Mouse (Mus musculus) erythroblast, embryonic 14.5 days (primary cell): ENCODE data around the gene Plin3. TPM values are rescaled to one million over a fixed set of nuclear protein-coding genes. Genes with fewer than 3 reads are reported as not detected.
A peak's percentile ranks its signal among the peaks of the same experiment; 100 is the strongest.

Experiments used
- H3K27me3 ChIP-seq: 2 replicates; pipeline ENCODE4 v1.6.1; 2012; ENCODE audit warnings: inconsistent platforms; ENCODE audit not compliant: control insufficient read depth
- H3K36me3 ChIP-seq: 2 replicates; pipeline ENCODE4 v1.6.1; 2012; ENCODE audit warnings: mild to moderate bottlenecking, inconsistent platforms; ENCODE audit not compliant: control insufficient read depth
- H3K4me1 ChIP-seq: 2 replicates; pipeline ENCODE4 v1.6.1; 2012; ENCODE audit warnings: inconsistent platforms; ENCODE audit not compliant: control insufficient read depth
- H3K4me3 ChIP-seq: replicated peaks from 2 replicates; pipeline ENCODE3; 2012; ENCODE audit warnings: moderate library complexity, mild to moderate bottlenecking, inconsistent platforms
- H3K9me3 ChIP-seq: 2 replicates; pipeline ENCODE4 v1.6.1; 2012; ENCODE audit warnings: low read length, inconsistent platforms, mixed read lengths; ENCODE audit not compliant: control insufficient read depth
- GATA1 ChIP-seq: IDR thresholded peaks from 2 replicates; pipeline ENCODE4 v1.6.1; 2012; ENCODE audit warnings: low read length, inconsistent platforms, mixed read lengths
- TAL1 ChIP-seq: IDR thresholded peaks from 3 replicates; pipeline ENCODE4 v1.6.1; 2012; ENCODE audit warnings: low read length, inconsistent platforms, mixed read lengths
- polyA plus RNA-seq: library from polyadenylated mRNA; stranded (reverse); fragments of >175 nt; gene quantifications from 2 replicates; pipeline ENCODE4 v1.2.3, GENCODE M21; 2012

Plin3 gene
- polyA plus RNA-seq, 1 experiment = 0.86 TPM

DNA sequence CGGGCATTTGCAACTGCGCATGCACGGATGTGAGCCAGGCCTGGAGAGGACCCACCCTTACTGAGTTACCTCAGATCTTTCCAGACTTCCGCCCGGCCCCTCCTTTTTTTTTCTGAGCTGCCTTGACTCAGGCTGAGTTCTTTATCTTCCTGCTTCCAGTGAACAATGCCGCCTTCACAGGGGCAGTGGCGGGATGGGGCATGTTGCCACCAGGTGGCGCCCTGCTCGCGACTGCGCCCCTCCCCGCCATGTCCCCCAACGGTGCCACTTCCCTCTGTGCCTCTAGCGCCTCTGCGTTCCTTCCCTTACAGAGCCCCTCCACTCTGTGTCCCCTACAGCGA lies 1.5 kb downstream of the Plin3 start:
- peak overlapping the region; percentile 66 for H3K4me3 ChIP-seq
- H3K36me3 ChIP-seq = peaks cover 10% of the 10 kb centered on the region
- H3K4me1 ChIP-seq = peaks cover 66% of the 10 kb centered on the region
- H3K9me3 ChIP-seq = no peaks in the 10 kb centered on the region
- H3K27me3 ChIP-seq = no peaks in the 10 kb centered on the region
- no peak for TF ChIP-seq TAL1
- TF ChIP-seq GATA1 = peak; percentile 42

DNA sequence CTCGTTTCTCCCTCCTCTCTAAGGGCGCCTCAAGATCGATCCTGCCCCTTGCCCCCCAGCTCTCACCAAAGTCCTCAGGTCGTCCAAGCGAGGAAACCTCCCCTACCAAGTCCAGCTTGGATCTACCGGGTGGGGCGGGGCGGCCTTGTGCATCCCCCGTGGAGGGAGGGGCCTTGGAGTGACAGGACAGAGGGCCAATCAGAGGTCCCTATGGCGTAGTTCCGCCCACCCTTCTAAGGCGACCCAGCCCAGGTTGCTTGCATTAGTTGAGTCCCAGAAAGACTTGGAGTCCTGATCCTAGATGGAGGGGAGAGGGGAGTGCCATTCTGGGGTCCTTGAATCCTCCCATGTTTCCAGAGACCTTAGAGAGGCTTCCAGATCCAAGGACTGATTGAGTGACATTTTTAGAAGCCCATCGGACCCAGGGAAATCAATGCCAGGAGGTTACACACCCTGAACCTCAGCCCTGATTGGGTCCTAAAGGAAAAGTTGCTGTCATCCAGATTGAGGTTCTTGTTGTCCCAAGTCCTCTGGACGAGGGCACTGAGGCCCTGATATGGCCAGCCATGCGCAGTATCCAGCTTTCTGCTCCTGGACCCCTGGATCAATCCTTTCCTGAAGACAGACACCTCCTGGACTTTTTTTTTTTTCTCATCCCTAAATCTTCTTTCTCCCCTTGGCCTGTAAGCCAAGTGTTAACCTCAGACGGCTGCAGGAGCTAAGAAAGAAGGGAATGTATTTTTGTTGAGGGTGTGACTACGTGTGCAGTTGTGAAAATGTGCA lies 2.1 kb downstream of the Plin3 start:
- H3K4me3 ChIP-seq = peak overlapping the region; percentile 66
- TF ChIP-seq TAL1 = no peak
- no peak for TF ChIP-seq GATA1
- no peaks in the 10 kb centered on the region for H3K9me3 ChIP-seq
- H3K27me3 ChIP-seq = no peaks in the 10 kb centered on the region
- H3K4me1 ChIP-seq = peaks cover 72% of the 10 kb centered on the region
- H3K36me3 ChIP-seq = peaks cover 15% of the 10 kb centered on the region

DNA sequence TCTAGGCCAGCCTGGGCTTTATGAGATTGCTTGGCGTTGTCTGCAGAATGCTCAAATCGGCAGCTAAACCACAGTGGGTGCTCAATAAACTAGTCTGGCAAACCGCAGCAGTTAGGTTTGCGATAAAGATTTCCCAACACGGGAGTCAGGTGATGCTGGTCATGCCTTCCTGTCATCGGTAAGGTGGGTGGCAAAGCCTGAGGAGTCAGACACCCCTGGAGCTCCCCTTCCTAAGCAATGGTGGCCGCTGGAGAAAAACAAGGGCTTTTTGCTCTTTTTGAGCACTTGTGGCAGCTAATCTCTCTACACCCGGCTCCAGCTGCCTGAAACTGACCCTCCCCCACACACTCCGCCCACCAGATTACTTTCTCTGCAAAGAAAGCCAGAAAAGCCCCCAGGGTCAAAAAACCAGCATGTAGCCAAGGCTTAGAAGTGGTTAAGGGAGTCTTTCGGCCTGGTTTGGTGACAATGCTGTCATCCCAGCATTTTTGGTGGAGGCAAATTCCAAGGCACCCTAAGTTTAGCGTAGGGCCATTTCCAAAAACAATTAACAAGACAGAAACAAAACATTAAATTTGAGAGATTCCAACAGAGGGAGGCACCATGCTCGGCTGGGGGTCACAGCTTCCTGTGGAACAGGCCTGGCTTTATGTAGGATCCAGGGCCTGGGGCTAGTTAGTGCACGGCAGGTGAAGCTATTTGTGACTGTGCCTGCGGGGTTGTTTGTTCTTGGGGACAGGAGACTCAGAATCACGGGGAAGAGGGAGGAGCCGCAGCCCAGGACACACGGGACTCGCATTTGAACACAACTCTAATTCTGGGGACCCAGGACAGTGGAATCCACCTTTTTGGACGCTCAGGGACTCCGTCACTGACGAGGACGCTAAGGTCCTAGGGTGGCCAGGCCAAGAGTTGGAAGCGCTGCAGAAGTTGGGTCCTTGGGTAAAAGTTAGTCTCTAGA lies 3.0 kb downstream of the Plin3 start:
- peaks cover 74% of the 10 kb centered on the region for H3K4me1 ChIP-seq
- no peaks in the 10 kb centered on the region for H3K9me3 ChIP-seq
- H3K27me3 ChIP-seq = no peaks in the 10 kb centered on the region
- H3K4me3 ChIP-seq = peak overlapping the region; percentile 66
- TF ChIP-seq TAL1 (no peak), GATA1 (no peak)
- peaks cover 25% of the 10 kb centered on the region for H3K36me3 ChIP-seq

DNA sequence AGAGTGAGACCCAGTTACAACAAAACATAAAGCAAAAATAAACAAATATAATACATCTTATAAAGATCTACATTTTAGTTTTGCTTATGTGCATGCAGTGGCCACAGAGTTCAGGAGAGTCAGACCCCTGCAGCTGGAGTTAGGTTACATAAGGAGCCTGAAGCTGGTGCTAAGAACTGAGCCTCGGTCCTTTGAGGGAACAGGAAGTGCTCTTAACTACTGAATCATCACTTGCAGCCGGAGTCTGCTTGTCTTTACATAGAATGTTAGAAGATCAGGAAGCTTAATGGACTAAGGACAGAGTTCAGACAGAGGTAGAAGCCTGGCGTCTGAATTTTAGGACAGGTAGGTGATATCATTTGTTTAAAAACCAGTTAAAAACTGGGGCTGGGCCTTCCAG lies 3.8 kb downstream of the Plin3 start:
- Histone ChIP-seq H3K4me1 (peaks cover 74% of the 10 kb centered on the region), H3K9me3 (no peaks in the 10 kb centered on the region)
- no peak for TF ChIP-seq GATA1
- no peak for TF ChIP-seq TAL1

DNA sequence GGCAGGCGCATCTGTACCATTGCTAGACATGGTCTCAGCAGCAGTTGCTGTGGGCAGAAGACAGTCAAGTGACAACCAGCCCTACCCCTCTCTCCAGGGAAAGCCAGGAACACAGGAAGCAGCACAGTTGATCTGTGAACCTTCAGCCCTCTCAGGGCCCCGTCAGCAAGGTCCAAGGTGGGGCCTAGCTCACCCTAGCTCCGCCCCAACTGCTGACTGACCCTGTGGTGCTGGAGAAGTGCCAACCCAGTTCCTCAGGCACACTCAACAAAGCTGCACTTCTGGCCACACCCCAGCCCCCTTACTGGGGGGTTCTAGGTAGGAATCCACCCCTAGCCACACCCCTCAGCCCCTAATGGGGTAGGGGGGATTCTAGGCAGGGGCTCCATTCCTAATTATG lies 4.8 kb downstream of the Plin3 start:
- no peaks in the 10 kb centered on the region for H3K9me3 ChIP-seq
- peaks cover 40% of the 10 kb centered on the region for H3K36me3 ChIP-seq
- peaks cover 80% of the 10 kb centered on the region for H3K4me1 ChIP-seq
- H3K4me3 ChIP-seq = peak overlapping the region; percentile 50
- H3K27me3 ChIP-seq = no peaks in the 10 kb centered on the region
- TF ChIP-seq GATA1 = no peak
- TF ChIP-seq TAL1 = no peak

More for the DNA sequence above, 3.8 kb downstream of the Plin3 start:
- Histone ChIP-seq H3K36me3 (peaks cover 32% of the 10 kb centered on the region), H3K4me3 (peak overlapping the region; percentile 66), H3K27me3 (no peaks in the 10 kb centered on the region)

DNA sequence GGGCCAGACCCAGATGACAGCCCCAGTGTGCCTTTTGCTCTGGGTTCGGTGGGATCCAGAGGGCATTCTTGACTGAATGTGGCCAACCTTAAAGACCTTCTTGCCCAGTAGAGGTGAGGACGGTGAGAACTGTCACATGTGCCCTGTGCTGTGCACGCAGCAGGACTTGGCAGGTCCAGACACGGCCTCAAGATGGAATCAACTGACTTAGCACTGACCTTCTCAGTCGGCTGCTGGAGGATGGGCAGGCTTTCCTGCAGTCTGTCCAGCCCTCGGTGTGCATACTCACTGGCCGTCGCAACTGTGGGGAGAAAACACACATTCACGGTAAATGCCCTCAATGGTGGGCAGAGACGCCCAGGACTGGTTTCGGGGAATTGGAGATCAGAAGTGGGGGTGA lies 6.7 kb downstream of the Plin3 start:
- Histone ChIP-seq H3K4me3 (no peak overlapping the region), H3K36me3 (peaks cover 49% of the 10 kb centered on the region), H3K27me3 (no peaks in the 10 kb centered on the region), H3K4me1 (peaks cover 71% of the 10 kb centered on the region), H3K9me3 (no peaks in the 10 kb centered on the region)
- TF ChIP-seq TAL1 (no peak), GATA1 (no peak)

DNA sequence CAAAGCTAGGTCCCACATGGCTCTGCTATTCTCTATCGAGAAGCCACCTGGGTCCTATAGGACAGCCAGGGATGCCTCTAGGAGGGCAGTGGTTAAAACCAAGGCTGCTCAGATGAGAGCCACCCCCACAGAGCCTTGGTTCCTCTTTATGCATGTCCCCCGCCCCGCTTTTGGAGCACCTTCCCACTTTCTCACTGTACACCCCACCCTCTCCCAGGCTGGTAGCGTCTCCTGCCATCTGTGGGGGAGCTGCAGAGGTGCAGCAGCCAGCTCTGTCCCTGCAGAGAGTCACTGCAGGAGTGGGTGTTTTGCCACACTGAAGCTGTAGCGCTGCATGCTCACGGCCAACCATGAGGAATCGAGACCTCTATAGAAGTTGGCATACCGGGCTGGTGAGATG lies 9.4 kb downstream of the Plin3 start:
- Histone ChIP-seq H3K36me3 (peaks cover 66% of the 10 kb centered on the region), H3K4me3 (no peak overlapping the region), H3K9me3 (no peaks in the 10 kb centered on the region), H3K4me1 (peaks cover 62% of the 10 kb centered on the region), H3K27me3 (no peaks in the 10 kb centered on the region)
- TF ChIP-seq TAL1 (no peak), GATA1 (no peak)

DNA sequence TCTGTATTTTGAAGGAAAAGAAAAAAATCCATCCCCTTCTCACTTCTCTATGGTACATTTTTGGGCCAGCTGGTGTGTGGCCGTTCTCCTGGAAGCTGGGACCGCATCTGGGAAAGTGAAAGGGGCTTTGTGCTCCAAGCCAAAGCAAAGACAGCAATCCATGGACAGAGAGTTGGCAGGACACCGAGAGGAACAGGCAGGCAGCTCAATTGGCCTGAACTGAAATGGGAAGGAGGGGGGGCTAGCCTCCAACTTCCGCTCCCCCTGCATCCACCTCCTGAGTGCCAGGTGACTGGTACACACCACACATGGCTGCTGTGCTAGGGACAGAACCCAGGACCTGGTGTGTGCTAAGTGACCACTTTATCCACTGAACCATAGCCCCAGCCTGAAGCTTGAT lies 9.9 kb downstream of the Plin3 start:
- Histone ChIP-seq H3K4me1 (peaks cover 62% of the 10 kb centered on the region), H3K4me3 (no peak overlapping the region), H3K9me3 (no peaks in the 10 kb centered on the region), H3K36me3 (peaks cover 69% of the 10 kb centered on the region), H3K27me3 (no peaks in the 10 kb centered on the region)
- TF ChIP-seq TAL1 (no peak), GATA1 (no peak)

DNA sequence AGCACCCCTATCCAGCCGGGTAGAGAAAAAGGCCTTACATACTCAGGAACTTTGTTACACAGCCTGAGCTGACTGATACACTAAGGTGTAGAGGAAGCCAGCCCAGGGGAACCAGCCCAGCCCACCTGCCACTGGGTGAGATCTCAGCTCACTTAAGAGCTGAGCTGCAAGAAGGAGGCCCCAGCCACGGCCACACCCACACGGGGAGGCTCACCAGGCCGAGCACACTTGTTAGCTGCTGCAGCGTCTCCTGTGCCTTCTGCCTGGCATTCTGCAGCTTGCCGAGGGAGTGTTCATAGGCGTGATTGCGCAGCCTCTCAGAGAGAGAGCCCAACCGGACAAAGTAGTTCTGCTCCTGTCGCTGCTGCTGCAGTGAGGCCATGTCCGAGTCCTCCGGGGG lies 11.5 kb downstream of the Plin3 start:
- Histone ChIP-seq H3K4me1 (peaks cover 63% of the 10 kb centered on the region), H3K4me3 (no peak overlapping the region), H3K9me3 (no peaks in the 10 kb centered on the region), H3K36me3 (peaks cover 60% of the 10 kb centered on the region), H3K27me3 (no peaks in the 10 kb centered on the region)
- no peak for TF ChIP-seq GATA1
- TF ChIP-seq TAL1 = no peak
